Mouse (Mus musculus) T-helper 17 cell (primary cell): ENCODE measurements around the gene Ank3.

Experiments used
- in situ Hi-C, 2 experiments: fragments of 300-600 bp; cut with MboI, MseI; formaldehyde crosslinking; loops; 1 replicate in 1 of 2; 2 replicates in 1 of 2; pipeline ENCODE4 v1.15.1; 2025; ENCODE audit warnings: high pct_unique_total_duplicates in 2 of 2

The Ank3 gene

DNA sequence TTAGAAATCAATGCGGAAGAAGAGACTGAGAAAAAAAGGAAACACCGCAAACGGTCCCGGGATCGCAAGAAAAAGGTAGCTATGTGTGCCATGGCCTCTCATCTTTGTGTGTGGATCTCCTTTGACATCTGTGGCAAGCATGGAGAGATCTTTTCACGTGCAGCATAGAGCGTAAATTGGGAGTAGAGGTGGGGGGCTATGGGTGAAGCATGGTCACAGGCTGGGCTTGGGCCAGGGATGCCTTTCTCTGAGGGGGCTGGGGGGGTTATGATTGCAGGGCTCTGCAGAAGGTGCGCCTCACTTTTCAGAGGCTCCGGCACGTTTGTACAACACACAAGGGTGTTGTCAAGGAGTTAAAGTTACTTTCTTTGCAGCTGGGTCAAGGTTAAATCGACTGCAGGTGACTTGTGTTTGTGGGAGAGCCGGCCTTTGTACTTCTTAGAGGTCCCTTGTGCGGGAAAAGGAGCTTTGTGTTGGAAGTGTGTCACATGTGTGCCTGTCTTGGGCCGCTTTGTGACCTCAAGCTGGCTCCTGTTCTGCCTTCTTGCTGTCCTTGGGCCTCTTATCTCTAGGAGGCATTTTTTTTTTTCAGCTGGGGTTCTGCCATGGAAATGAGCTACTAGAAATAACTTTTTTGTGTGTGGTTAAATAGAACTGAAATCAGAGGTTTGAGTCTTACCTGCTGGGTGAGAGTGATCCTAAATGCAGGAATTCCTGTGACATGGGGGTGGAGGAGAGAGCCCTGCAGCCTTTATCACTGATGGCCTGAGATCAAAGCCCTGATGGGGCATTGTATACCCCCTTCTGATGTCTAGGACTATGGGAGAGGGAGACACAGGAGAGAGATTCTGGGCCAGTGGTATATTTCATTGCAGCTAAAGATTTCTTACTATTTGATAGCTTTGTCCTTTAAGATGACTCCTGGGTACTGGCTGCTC is 308.5 kb downstream of the Ank3 start:
- in situ Hi-C loops = no loop called here

DNA sequence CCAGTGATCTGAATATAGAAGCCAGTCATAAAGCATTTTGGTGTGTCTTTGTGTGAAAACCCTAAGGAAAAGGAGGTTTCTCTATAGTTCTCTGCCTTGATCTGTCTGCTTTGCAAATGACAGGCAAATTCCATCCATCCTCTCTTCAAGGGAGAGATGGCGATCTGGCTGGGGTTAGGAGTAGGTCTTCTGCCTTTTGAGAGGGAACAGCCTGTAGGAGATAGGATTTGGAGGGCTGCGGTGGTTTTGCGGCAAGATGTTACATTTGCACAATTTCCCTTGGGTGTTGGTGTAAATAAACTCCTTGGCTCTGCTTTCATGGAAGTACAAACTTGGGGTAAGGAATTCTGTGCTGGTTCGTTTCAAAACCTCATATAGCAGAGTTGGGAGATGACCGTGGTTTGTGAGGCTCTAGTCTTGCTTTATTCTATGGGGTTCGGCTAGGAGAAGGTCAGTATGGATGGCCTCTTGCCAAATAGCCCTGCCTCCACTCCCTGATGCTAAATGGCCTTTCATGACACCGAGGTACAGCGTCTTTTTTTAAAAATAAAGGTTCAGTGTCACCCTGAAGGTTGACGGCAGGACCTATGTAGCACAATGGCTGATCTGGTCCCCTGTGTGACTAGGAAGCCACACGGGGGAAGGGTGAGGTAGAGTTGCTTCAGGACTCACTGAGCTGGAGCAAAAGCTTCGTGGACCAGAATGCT is 309.4 kb downstream of the Ank3 start:
- in situ Hi-C loops = no loop called here

DNA sequence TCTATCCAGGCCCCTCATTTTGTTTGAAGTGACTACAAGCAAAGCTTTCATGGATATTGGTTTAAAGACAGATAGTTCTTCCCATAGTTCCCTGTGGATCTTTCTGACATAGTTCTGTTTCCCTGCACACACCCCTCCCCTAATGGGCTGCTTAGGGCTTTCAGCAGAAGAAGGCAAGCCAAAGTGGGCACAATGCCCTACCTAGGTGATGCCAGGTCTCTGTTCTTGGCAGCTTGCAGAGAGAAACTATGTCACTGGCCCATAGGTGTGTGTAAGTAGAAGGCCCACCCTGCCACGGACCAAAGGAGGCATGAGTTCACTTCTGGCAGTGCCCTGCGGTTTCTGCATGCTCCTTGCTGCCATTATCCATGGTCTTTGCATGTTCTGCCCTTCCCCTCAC is 311.1 kb downstream of the Ank3 start:
- in situ Hi-C loops = no loop called here

DNA sequence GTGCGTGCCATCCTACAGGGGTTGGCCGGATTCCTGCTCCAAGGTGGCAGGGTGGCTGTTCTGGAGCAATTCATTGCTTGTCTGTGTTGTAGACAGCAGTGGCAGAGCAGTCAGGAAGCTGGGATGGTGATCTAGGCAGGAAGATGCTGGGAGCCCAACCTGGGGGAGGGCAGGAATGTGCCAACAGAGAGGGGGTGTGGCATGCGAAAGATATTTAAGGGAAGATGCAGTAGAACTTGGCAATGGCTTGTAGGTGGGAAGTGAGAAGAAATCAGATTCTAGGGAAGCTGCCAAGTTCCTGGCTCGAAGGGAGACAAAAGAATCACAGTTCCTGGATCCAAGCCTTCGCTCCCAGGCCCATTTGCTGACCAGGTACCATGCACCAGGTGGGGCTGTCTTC is 312.2 kb downstream of the Ank3 start:
- in situ Hi-C loops = no loop called here

DNA sequence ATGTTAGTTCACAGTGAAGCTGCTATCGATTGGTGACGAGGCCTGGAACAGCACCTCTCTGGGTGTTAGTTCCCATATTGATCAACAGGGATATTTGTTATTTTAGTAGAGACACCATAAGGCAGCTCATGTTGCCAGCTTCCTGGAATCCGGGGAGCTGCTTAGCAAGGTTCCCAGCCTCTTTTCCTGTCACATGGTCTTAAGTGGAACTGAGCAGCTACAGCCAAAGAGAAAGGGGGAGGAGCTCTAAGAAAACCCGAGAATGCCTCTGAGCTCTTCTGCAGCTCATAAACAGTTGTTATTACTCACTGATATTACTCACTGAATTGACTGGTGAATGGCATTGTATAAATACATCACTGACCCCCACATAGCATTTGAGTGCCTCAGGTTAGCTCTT is 318.3 kb downstream of the Ank3 start:
- in situ Hi-C loops = no loop called here

DNA sequence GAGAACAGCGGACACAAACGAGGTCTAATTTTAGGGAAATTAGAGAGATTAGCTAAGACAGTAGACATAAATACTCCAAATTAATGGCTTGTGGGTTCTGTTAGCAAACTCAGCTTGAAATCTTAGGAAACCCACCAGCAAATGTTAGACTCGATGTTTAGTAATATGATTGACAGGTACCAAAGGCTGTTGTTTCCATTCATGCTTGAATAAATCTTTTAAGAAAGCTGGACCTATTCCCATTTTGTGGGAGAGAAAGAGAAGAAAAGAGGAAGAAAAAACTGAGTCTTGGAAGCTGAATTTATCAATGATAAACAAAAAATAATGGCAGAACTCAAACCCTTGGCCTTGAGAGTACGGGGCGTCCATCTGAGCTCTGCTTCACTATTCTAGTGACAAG is 320.8 kb downstream of the Ank3 start:
- in situ Hi-C loops = no loop called here

DNA sequence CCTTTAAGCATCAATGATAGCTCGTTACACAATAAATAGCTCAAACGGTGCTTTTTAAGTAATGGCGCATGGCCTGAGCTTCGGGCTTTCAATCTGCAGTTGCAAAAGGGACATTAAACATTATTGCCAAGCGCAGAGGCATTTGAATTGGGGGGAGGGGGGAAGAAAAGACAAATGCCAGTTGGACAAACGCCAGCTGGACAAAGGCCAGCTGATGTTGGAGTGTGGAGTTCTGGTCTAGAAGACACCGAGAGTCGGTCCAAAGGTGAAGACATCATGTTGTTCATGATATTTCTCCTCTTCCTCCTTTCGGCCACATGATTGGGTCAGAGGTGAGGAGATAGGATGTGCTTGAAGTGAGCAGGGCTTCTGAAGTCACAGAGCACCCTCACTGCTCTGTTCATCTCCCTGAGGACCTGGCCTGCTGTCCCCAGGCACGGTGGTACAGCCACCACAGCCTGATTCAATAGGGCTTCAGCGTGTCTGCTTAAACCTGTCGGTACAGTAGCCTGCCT is 321.4 kb downstream of the Ank3 start:
- in situ Hi-C loops = no loop called here

DNA sequence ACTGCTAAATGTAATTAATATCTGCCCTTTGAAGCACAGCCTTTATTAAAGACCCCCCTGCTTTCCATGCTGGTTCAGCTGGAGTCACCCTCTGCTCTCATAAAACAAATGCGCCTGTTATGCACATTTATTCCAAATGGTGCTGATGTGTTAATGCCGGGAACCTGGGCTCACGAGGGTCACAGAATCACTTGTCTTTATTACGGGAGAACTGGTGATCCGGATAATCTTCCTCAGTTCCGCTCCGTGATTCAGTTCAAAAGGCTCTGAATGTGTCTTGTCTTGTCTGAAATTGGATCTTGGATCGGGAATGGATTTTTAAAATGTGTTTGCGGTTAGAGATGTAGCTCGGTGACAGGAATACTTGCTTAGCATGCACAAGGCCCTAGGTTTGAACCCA is 321.9 kb downstream of the Ank3 start:
- in situ Hi-C loops = no loop called here

DNA sequence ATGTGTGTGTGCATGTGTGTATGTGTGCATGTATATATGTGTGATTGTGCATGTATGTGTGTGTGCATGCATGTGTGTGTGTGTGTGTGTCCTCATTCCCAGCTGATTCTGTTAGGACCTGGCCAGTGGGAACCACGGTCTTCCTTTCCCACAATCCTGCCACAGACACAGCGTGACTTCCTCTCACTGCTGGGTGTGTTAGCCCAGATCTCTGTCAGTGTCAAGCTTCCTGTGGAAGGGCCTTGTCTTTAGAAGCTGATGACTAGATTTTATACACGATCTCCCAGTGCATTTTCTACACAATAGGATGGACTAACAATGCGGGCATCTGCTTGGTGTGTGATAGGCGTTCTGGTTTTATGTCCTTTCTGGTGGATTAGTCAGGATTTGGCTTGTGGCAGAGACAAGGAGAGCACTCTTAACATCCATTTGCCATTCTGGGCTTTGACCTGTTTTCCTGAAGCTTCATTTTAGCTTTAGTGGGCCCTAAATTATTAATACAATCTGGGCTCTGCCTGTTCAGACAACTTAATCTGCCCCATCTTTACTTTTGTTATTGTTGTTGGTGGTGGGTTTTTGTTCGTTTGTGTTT is 322.4 kb downstream of the Ank3 start:
- in situ Hi-C loops = no loop called here

DNA sequence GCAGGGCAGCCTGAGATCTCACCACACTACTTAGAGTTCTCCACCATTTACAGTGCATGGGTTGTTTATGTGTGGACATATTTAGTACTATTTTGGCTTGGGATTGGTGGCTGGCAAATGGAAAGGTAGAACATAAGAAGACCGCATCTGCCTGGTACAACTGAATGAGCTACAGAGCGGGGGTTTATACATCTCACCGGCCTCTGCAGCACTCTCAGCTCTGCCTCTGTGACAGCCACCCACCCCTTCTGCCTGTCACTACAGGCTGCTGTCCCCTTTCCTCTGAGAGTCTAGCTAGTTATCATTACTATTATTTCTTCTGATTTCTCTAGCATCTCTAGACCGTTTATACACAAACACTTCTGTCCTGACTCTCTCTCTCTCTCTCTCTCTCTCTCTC is 325.6 kb downstream of the Ank3 start:
- in situ Hi-C loops = no loop called here

DNA sequence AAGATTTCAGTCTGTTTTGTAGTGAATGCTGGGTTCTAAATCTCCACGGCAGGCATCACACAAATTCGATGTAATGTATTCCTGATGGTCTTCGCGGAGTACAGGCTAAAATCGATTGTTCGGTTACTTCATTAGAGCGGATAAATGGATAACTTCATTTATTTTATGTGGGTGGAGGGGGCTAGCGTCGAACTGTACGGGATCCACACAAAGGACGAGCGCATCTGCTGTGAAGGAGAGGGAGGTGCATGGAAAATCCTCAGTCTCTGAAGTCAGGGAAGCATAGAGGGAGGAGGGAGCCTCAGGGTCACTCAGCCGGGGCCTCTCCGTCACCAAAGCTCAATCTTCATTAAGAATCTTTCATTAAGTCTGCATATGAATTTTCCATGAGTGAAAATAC is 326.5 kb downstream of the Ank3 start:
- in situ Hi-C loops = no loop called here

DNA sequence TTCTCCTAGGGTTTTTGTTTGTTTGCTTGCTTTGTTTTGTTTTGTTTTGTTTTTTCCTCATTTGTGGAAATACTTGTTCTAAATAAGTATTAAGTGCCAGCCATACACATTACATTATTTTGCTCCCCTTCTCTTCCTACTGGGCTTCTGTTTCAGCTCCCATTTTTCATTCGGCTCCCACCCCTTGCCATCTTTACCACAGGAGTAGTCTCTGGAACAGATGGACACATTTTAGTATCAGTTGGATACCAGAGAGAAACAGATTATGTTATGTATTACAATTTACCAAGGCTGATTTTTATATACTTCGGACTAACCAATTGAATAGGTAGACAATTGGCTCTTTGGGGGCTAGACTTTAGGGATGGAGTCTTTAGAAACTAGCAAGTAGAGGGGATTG is 327.7 kb downstream of the Ank3 start:
- in situ Hi-C loops = no loop called here

DNA sequence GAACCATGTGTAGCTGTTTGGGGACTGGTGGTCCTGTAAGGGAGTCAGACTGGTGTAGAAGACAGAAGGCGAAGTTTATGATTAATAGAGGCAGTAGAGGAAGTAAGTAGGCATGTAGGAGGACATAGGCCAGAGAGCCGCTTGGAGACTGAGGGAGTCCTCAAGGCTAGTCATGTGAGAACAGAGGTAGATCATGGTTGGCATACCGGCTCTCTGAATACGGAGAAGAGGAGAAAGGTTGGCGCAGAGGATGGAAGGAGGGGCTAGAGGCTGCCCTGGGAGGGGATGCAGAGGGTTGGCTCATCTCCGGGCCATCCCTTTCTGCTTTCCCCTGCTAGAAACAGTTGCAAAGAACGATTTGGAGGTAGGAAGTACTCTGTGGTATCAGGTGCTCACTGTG is 328.2 kb downstream of the Ank3 start:
- in situ Hi-C loops = no loop called here

DNA sequence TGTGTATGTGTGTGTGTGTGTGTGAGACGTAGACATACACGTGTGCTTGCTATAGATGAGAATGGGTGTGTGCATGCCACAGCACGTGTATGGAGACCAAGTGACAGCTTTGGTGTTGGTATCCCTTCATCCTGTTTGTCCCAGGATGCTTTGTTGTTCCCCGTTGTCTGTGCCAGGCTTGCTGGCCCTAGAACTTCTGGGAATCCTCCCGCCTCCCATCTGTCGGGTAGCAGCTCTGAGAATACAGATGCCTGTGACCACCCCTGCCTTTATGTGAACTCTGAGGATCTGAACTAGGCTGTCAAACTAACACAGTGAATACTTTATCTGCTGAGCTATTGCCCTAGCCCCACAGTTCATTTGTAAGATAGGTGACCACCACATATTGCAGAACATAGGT is 330.3 kb downstream of the Ank3 start:
- in situ Hi-C loops = no loop called here

DNA sequence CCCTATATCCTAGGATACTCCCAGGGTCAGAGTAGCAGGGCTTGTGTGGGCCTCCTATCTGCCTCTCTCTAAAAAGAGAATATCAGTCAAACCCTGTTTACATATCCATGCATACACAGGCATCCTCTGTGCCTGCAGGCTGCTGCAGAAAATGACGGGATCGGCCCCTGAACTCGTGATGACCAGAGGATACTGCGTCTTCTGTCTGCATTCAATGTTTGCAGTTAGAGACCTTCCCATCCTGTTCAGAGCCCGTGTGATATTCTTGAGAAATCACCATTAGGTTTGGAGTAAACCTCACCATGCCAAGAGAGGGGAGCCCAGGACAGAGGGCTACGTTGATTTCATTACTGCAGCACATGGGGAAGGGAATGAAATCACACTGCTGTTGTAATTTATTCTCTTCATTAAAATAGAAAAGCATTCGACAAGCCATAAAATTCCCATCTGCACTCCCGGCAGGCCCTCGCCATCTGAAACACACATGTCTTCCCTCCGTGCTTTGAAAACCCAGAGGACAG is 331.8 kb downstream of the Ank3 start:
- in situ Hi-C loops = no loop called here

DNA sequence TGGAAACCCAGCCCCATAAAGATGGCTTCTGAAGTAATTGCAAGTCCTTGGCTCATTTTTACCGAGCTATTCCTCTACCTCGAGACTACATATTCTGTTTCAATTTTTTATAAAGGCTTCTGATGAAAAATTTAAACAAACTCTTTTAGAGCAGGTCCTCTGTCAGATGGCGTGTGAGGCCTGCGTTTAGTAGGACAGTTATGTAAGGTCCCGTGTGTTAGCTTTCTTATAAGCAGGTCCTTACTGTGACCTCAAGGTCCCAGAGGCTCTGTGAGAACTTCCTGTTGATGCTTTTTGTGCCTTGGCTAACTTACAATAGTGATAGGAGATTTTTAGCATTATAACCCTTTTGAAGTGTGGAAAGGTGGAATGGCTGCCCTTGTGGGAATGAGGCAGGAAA is 332.8 kb downstream of the Ank3 start:
- in situ Hi-C loops = no loop called here

DNA sequence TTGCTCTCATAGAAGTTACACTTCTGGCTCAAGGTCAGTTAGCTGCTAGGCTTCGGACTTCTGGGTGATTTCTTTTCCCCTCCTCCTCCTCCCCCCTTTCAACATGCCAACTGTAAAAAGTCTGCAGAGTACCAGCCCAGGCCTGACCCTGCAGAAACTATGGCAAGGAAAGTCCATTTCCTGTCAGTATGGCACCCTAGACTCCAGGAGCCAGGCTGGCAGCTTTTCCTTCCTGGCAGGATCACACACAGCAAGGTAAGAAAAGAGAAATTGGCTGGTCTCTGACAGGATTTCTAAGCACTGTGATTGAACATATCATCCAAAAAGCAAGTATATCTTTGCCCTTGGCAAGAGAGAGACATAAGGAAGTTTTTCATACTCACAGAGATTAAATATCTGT is 333.3 kb downstream of the Ank3 start:
- in situ Hi-C loops = no loop called here

DNA sequence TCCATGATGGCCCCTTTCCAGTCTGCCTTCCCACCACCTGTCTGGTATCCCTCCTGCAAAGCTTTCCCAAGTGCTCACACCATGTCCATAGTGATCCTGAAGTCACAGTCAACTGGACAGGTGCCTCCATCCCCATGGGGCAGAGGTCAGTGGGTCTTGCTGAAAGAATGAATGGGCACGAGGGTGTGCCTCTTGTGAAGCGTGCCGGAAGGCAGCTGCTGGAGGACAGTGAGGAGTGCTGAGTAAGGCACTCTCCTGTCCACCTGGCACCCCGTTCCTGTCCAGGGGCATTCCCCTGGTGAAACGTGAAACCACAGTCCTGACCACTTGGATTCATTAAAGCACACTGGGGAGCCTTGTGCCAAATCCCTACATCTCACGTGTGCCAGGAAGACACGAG is 337.7 kb downstream of the Ank3 start:
- in situ Hi-C loops = no loop called here

DNA sequence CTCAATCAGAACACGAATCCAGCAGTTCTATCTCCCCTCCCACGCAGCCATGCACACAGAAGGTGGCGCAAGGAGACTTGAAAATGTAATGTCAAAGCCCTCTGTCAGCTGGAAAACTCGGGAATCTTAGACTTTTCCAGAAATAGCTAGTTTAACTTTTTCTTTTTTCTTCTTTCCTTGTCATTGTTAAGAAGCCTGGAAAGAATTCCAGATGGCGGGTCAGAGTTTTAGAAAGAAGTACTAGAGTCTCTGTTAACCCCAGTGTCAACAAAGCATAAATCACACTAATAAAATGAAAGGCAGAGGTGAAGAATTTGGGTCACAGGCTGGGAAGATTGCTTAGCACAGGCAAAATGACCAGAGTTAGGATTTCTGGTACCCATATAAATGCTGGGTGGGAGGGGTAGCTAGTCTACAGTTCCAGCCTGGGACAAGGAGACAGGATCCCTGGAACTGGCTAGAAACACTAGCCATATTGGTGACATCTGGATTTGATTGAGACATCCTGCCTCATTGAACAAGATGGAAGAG is 340.2 kb downstream of the Ank3 start:
- in situ Hi-C loops = no loop called here

DNA sequence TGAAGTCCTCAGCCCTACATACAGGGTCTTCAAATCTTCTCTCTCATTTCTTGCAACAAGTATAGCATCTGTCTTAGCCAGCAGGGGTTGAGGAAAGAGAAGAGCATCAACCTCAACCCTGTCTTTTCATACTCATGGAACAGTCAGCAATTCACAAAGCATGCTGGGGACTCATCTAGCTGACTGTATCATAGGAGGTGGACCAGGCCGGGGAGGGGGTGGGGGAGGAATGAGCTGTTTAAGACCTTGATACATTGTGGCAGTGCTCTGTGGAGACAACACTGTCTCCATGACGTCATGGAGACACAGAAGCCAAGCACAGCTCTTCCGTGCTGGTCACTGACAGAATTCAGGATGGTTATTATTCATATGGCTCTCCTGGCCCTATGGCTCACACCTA is 344.0 kb downstream of the Ank3 start:
- in situ Hi-C loops = no loop called here

DNA sequence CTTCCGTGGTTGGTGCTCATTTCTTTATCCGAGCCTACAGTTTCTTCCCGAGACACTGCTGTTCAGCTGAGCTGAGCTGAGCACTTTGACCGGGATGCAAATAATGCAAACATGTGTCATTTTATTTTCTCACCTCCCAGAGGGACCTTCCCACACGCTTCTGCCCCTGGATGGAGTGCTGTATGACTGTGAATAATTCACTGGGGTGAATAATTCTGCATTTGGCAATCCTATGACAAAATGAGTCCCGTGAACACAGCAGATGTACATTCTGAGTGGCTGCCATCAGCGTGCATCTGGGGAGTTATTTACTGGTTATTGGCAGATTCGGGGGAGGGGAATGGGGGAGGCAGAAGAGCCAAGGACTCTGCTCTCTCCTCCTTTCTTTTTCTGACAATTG is 345.6 kb downstream of the Ank3 start:
- in situ Hi-C loops = no loop called here

DNA sequence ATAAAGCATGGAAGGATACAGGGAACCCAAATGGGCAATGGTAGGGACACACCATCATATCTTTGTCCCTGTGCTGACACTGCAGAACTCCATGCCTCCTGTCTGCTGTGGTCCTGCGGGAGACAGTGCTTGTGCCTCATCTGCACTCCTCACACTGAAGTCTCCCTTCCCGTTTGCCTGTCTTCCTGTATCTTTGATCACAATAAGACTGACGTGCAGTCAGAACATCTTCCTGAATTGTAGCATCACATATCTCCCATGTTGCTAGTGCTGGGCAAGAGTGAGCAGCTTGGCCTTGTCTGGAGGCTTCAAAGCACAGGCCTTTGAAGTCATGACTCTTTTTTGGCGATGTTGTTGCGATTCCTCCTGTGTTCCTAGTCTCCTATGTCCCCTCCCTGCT is 346.3 kb downstream of the Ank3 start:
- in situ Hi-C loops = no loop called here
